Mouse (Mus musculus) liver, embryonic 14.5 days (tissue): ENCODE results near the gene Lamtor2. TPM values are rescaled to one million over a fixed set of nuclear protein-coding genes. Genes with fewer than 3 reads are reported as not detected.
A peak's percentile ranks its signal among the peaks of the same experiment; 100 is the strongest.

ENCODE experiments used
- ATAC-seq: fragments of 200-750 bp; cut with Nextera tagmentation; 2 replicates; pipeline ENCODE4 v1.8.0; 2017; ENCODE audit warnings: moderate number of reproducible peaks, mild to moderate bottlenecking, moderate library complexity; ENCODE audit not compliant: insufficient read depth
- DNase-seq, 3 experiments: peaks; one replicate each; pipeline ENCODE4 v3.0.0-alpha.2; 2012 to 2013; ENCODE audit warnings: low read depth in 3 of 3, low spot score in 3 of 3
- H3K27ac ChIP-seq: fragments of 300-500 bp; sonication (generic); 2 replicates; pipeline ENCODE4 v1.5.1; 2014; ENCODE audit warnings: moderate library complexity, mild to moderate bottlenecking, control low read depth, inconsistent platforms
- H3K27me3 ChIP-seq: fragments of 300-500 bp; sonication (generic); 2 replicates; pipeline ENCODE4 v1.6.1; 2014; ENCODE audit warnings: mild to moderate bottlenecking, low read length, moderate library complexity; ENCODE audit not compliant: control insufficient read depth, insufficient read depth
- H3K36me3 ChIP-seq: fragments of 300-500 bp; sonication (generic); replicated peaks from 2 replicates; pipeline ENCODE4 v1.6.1; 2014; ENCODE audit warnings: low read depth; ENCODE audit not compliant: control insufficient read depth, insufficient read depth
- H3K4me1 ChIP-seq, 2 experiments: fragments of 200-500 bp in 1 of 2; fragments of 300-500 bp in 1 of 2; sonication (generic) in 1 of 2; replicated peaks; 2 replicates each; pipeline ENCODE4 v1.6.1; 2012 to 2014; ENCODE audit warnings: antibody characterized with exemption in 1 of 2, inconsistent platforms in 1 of 2, low read length in 1 of 2; ENCODE audit not compliant: control insufficient read depth in 2 of 2, insufficient read depth in 2 of 2
- H3K4me2 ChIP-seq: fragments of 300-500 bp; sonication (generic); 2 replicates; pipeline ENCODE4 v1.6.1; 2014; ENCODE audit warnings: low read depth, mild to moderate bottlenecking, control low read depth, moderate library complexity
- H3K4me3 ChIP-seq, 2 experiments: fragments of 200-500 bp in 1 of 2; fragments of 300-500 bp in 1 of 2; sonication (generic) in 1 of 2; 2 replicates each; pipeline ENCODE4 v1.5.1; 2012 to 2014; ENCODE audit warnings: low read depth in 2 of 2, low read length in 2 of 2, mild to moderate bottlenecking in 2 of 2, control low read depth in 1 of 2, inconsistent platforms in 1 of 2, moderate library complexity in 1 of 2; ENCODE audit not compliant: insufficient read depth in 1 of 2
- H3K9ac ChIP-seq: fragments of 300-500 bp; sonication (generic); replicated peaks from 2 replicates; pipeline ENCODE4 v1.6.1; 2014; ENCODE audit warnings: mild to moderate bottlenecking, control low read depth, moderate library complexity
- H3K9me3 ChIP-seq: fragments of 300-500 bp; sonication (generic); 2 replicates; pipeline ENCODE4 v1.6.1; 2016; ENCODE audit warnings: low read length, mixed read lengths; ENCODE audit not compliant: control insufficient read depth
- CTCF ChIP-seq: IDR thresholded peaks from 2 replicates; pipeline ENCODE4 v1.5.1; 2016; ENCODE audit warnings: antibody characterized with exemption, low read depth, control low read depth
- EP300 ChIP-seq: IDR thresholded peaks from 2 replicates; pipeline ENCODE4 v1.6.1; 2016; ENCODE audit warnings: antibody characterized with exemption, low read depth
- WGBS: fragments of 180-500 bp; shearing (Covaris S2); extraction: QIAGEN DNeasy Blood & Tissue Kit; methylation state at CpG from one replicate; pipeline ENCODE4 v1.1.7; 2014; ENCODE audit not compliant: insufficient replicate concordance; 5-methylcytosine and 5-hydroxymethylcytosine counted together
- polyA plus RNA-seq, 2 experiments: library from polyadenylated mRNA; depleted of rRNA in 1 of 2; stranded (reverse) in 1 of 2; unstranded in 1 of 2; fragments of >200 nt; fragmentation: Nextera tagmentation in 1 of 2; extraction: Ambion mirVana in 1 of 2; gene quantifications; 2 replicates each; pipeline versions ENCODE4 v1.2.1 to v1.2.3; 2012 to 2014

Gene Lamtor2
- polyA plus RNA-seq, 2 experiments: 62.0 to 73.1 TPM

GRCm38 (mm10) chr3:88555069-88555605 lies 2.3 kb upstream of the Lamtor2 start:
- ATAC-seq: no peak
- no peak for TF ChIP-seq EP300
- no peak for TF ChIP-seq CTCF
- Histone ChIP-seq H3K9me3 (no peaks in the 10 kb centered on the region), H3K27ac (no peak overlapping the region), H3K4me3 (no peak overlapping the region), H3K9ac (no peak overlapping the region), H3K4me1 (peaks cover 9 to 15% of the 10 kb centered on the region in 2 experiments), H3K36me3 (peaks cover 14% of the 10 kb centered on the region), H3K4me2 (peak overlapping the region; percentile 96), H3K27me3 (no peaks in the 10 kb centered on the region)
- no peak for DNase-seq
- WGBS: 88% methylated on average over 5 of the region's 5 CpGs

DNA sequence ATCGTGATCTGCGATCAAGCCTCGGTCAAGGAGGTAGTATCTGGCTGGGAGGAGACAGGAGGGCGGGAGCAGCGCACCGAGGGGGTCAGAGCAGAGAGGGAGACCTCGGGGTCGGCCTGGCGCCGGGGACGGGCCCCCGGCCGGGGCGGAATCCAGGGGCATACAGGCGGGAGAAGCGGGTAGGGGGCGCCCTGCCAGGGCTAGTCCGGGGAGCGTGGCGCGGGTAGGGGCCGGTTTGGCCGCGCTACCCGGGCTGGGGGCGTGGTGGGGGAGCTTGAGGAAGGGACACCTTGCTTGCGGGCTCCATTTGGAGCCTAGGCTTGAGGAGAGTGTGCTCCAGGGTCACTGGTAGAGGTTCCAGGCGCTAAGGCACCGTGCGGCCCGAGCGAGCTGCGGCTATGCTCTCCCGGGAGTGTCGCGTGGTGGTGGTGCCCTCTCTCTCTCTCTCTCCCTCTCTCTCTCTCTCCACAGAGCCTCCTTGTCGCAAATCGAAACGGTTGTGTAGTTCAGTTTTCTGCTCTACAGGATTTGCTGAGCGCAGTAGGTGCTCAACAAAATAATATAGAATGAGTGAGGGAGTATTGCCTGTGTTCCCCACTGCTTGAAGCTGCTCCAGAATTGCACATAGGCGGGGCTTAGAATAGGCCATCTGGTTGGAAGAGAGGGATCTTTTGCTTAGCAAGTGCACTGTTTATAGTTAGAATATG lies 1.2 kb upstream of the Lamtor2 start:
- no peak for TF ChIP-seq CTCF
- TF ChIP-seq EP300: no peak
- under 1% methylated on average over 39 of the region's 41 CpGs for WGBS

DNA sequence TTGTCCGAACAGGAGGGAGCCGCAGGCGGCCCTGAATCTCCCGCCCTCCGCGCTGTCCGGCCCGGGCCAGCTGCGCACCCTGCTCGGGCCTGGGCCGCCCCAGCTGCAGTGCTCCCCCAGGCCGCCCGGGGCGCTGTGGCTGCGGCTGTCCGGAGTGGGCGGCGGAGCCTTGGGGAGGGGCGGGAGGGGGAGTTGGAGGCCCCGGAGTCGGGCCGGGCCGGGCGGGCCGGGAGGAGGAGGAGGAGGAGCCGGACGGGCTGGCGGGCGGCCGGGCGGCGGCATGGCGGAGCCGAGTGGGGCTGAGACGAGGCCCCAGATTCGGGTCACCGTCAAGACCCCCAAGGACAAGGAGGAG lies 628 bp upstream of the Lamtor2 start, which contains the start of gene Ubqln4:
Gene Ubqln4, plus strand, starts transcription at position 234 of the 355 bp plus-strand sequence.
- ATAC-seq (peak; percentile 83), DNase-seq (peak; percentile 71 to 80 (median 73))
- H3K4me1 ChIP-seq: peaks cover 9 to 15% of the 10 kb centered on the region in 2 experiments
- H3K9me3 ChIP-seq: no peaks in the 10 kb centered on the region
- H3K27me3 ChIP-seq: no peaks in the 10 kb centered on the region
- peaks cover 9% of the 10 kb centered on the region for H3K36me3 ChIP-seq
- WGBS: under 1% methylated on average over 37 of the region's 37 CpGs
- peak; percentile 72 for TF ChIP-seq CTCF
- no peak for TF ChIP-seq EP300
- peak within 1 kb of the TSS; percentile 87 for H3K9ac ChIP-seq
- peak within 1 kb of the TSS; percentile 86 for H3K27ac ChIP-seq
- peak within 1 kb of the TSS; percentile 88 to 96 for H3K4me3 ChIP-seq
- H3K4me2 ChIP-seq: peak within 1 kb of the TSS; percentile 96

More for the DNA sequence above, 1.2 kb upstream of the Lamtor2 start:
- Histone ChIP-seq H3K9ac (peak overlapping the region; percentile 87), H3K9me3 (no peaks in the 10 kb centered on the region), H3K27me3 (no peaks in the 10 kb centered on the region), H3K36me3 (peaks cover 9% of the 10 kb centered on the region), H3K4me2 (peak overlapping the region; percentile 96), H3K4me1 (peaks cover 9 to 15% of the 10 kb centered on the region in 2 experiments), H3K27ac (peak overlapping the region; percentile 80), H3K4me3 (peak overlapping the region; percentile 87 to 88)
- ATAC-seq: peak; percentile 21; the same call in 1 of the 2 replicates
- peak in 2 of 3 experiments; percentile 49 to 55 for DNase-seq

- peak overlapping the region; percentile 88 to 96 for H3K4me3 ChIP-seq
- peaks cover 5% of the 10 kb centered on the region for H3K36me3 ChIP-seq
- ATAC-seq (no peak), DNase-seq (no peak)
- peak overlapping the region; percentile 74 for H3K27ac ChIP-seq
- no peak for TF ChIP-seq CTCF
- TF ChIP-seq EP300: no peak
- peak overlapping the region; percentile 96 for H3K4me2 ChIP-seq
- WGBS: 11% methylated on average over 16 of the region's 16 CpGs
- H3K4me1 ChIP-seq: peaks cover 9 to 16% of the 10 kb centered on the region in 2 experiments
- H3K27me3 ChIP-seq: no peaks in the 10 kb centered on the region
- no peaks in the 10 kb centered on the region for H3K9me3 ChIP-seq
- H3K9ac ChIP-seq: peak overlapping the region; percentile 77
These were observed 710 bp downstream of the Lamtor2 start for GRCm38 (mm10) chr3:88552082-88552645.

GRCm38 (mm10) chr3:88551586-88551985 lies 1.3 kb downstream of the Lamtor2 start:
- peaks cover 12 to 22% of the 10 kb centered on the region in 2 experiments for H3K4me1 ChIP-seq
- DNase-seq: no peak
- H3K27me3 ChIP-seq: no peaks in the 10 kb centered on the region
- no peaks in the 10 kb centered on the region for H3K9me3 ChIP-seq
- H3K36me3 ChIP-seq: peaks cover 4% of the 10 kb centered on the region
- no peak overlapping the region for H3K27ac ChIP-seq
- no peak for ATAC-seq
- H3K4me3 ChIP-seq: peak overlapping the region; percentile 15 to 88; a peak in 3 of 4 replicates
- 60% methylated on average over 4 of the region's 4 CpGs for WGBS
- peak overlapping the region; percentile 96 for H3K4me2 ChIP-seq
- TF ChIP-seq EP300 (no peak), CTCF (no peak)
- H3K9ac ChIP-seq: peak overlapping the region; percentile 77
